Mouse (Mus musculus) thymus, postnatal 4 days (tissue): ENCODE data around the gene Sox10.

ENCODE experiments used
- DNase-seq: peaks from one replicate; pipeline ENCODE4 v3.0.0; 2021

Gene Sox10

GRCm38 (mm10) chr15:79122119-79122518 is 42.9 kb downstream of the Sox10 start:
- no peak for DNase-seq

- no peak for DNase-seq
Observed at GRCm38 (mm10) chr15:79119491-79119890, 45.5 kb downstream of the Sox10 start.

GRCm38 (mm10) chr15:79115276-79115675 is 49.8 kb downstream of the Sox10 start:
- peak; percentile 35 for DNase-seq

- DNase-seq, result no peak
Observed at GRCm38 (mm10) chr15:79111774-79112173, 53.3 kb downstream of the Sox10 start.

- DNase-seq, result no peak
Observed at GRCm38 (mm10) chr15:79110528-79110927, 54.5 kb downstream of the Sox10 start.

GRCm38 (mm10) chr15:79110031-79110430 is 55.0 kb downstream of the Sox10 start:
- DNase-seq, result no peak

- DNase-seq, result peak; percentile 67
Observed at GRCm38 (mm10) chr15:79109321-79109934, 55.6 kb downstream of the Sox10 start.

- peak; percentile 81 for DNase-seq
Observed at GRCm38 (mm10) chr15:79108421-79109320, 56.4 kb downstream of the Sox10 start, which contains the start of gene Micall1. Gene Micall1 (plus strand): TSS chr15:79108898.

GRCm38 (mm10) chr15:79107966-79108365 is 57.1 kb downstream of the Sox10 start:
- DNase-seq, result no peak

- DNase-seq, result no peak
Observed at GRCm38 (mm10) chr15:79105804-79106203, 59.2 kb downstream of the Sox10 start.
